Mouse (Mus musculus) CH12.LX (cell line): Measurements from ENCODE around the gene Hdac11. TPM values are rescaled to one million over a fixed set of nuclear protein-coding genes. Genes with fewer than 3 reads are reported as not detected.
A peak's percentile ranks its signal among the peaks of the same experiment; 100 is the strongest.

Experiments used
- DNase-seq: peaks from one replicate; pipeline ENCODE4 v3.0.0-alpha.2; 2013; ENCODE audit errors: extremely low read depth
- H3K27ac ChIP-seq: 2 replicates; pipeline ENCODE4 v1.5.1; 2012; ENCODE audit warnings: low read depth, mild to moderate bottlenecking, control low read depth, moderate library complexity; ENCODE audit not compliant: insufficient read depth
- H3K27me3 ChIP-seq: replicated peaks from 2 replicates; pipeline ENCODE3; 2012; ENCODE audit warnings: inconsistent platforms
- H3K36me3 ChIP-seq, 2 experiments: replicated peaks in 1 of 2; 2 replicates each; pipeline versions ENCODE3 to v1.6.1; 2012; ENCODE audit warnings: inconsistent platforms in 1 of 2, low read length in 1 of 2, mild to moderate bottlenecking in 1 of 2, mixed read lengths in 1 of 2, moderate library complexity in 1 of 2; ENCODE audit not compliant: control insufficient read depth in 1 of 2, insufficient read depth in 1 of 2
- H3K4me1 ChIP-seq, 2 experiments: 2 replicates each; pipeline ENCODE4 v1.6.1; 2012; ENCODE audit warnings: inconsistent platforms in 1 of 2, moderate library complexity in 1 of 2; ENCODE audit not compliant: insufficient read depth in 2 of 2, control insufficient read depth in 1 of 2
- H3K4me2 ChIP-seq: 2 replicates; pipeline ENCODE4 v1.6.1; 2012; ENCODE audit warnings: low read depth, mild to moderate bottlenecking, control low read depth; ENCODE audit not compliant: poor library complexity, insufficient read depth, severe bottlenecking
- H3K4me3 ChIP-seq, 3 experiments: fragments of 150-350 bp in 1 of 3; sonication (generic) in 1 of 3; replicated peaks in 1 of 3; 2 replicates each; pipeline versions ENCODE3 to v1.5.1; 2011 to 2012; ENCODE audit warnings: low read depth in 2 of 3, low read length in 2 of 3, mild to moderate bottlenecking in 2 of 3, moderate library complexity in 2 of 3, control low read depth in 1 of 3, improper control_type of control experiment in 1 of 3, inconsistent platforms in 1 of 3, mixed read lengths in 1 of 3; ENCODE audit not compliant: poor library complexity in 1 of 3
- H3K79me2 ChIP-seq: replicated peaks from 2 replicates; pipeline ENCODE4 v1.6.1; 2012; ENCODE audit warnings: mild to moderate bottlenecking, moderate library complexity; ENCODE audit not compliant: control insufficient read depth, poor library complexity, insufficient read depth, severe bottlenecking; ENCODE audit errors: extremely low read depth
- H3K9ac ChIP-seq: 2 replicates; pipeline ENCODE4 v1.6.1; 2012; ENCODE audit warnings: low read depth, mild to moderate bottlenecking, control low read depth, moderate library complexity; ENCODE audit not compliant: insufficient read depth
- H3K9me3 ChIP-seq: replicated peaks from 2 replicates; pipeline ENCODE3; 2012; ENCODE audit warnings: low read length, inconsistent platforms, mixed read lengths
- BHLHE40 ChIP-seq: IDR thresholded peaks from 2 replicates; pipeline ENCODE4 v1.6.1; 2011; ENCODE audit warnings: mild to moderate bottlenecking, low read depth, low read length, improper control_type of control experiment
- CHD1 ChIP-seq: IDR thresholded peaks from 2 replicates; pipeline ENCODE4 v1.6.1; 2012; ENCODE audit warnings: low read depth, low read length, improper control_type of control experiment, inconsistent platforms
- E2F4 ChIP-seq: IDR thresholded peaks from 2 replicates; pipeline ENCODE4 v1.6.1; 2011; ENCODE audit warnings: low read depth, low read length, improper control_type of control experiment; ENCODE audit not compliant: insufficient replicate concordance
- ETS1 ChIP-seq: conservative IDR thresholded peaks from 2 replicates; pipeline ENCODE4 v1.6.1; 2012; ENCODE audit warnings: low read depth, mild to moderate bottlenecking, inconsistent platforms, low read length, improper control_type of control experiment, moderate library complexity
- HCFC1 ChIP-seq: IDR thresholded peaks from 2 replicates; pipeline ENCODE4 v1.6.1; 2012; ENCODE audit warnings: low read depth, mild to moderate bottlenecking, inconsistent platforms, low read length, improper control_type of control experiment
- KAT2A ChIP-seq: IDR thresholded peaks from 2 replicates; pipeline ENCODE4 v1.6.1; 2012; ENCODE audit warnings: low read length, improper control_type of control experiment, inconsistent platforms; ENCODE audit not compliant: insufficient replicate concordance
- MAX ChIP-seq: IDR thresholded peaks from 2 replicates; pipeline ENCODE4 v1.6.1; 2011; ENCODE audit warnings: low read length, improper control_type of control experiment
- MAZ ChIP-seq: IDR thresholded peaks from 2 replicates; pipeline ENCODE4 v1.6.1; 2012; ENCODE audit warnings: low read depth, mild to moderate bottlenecking, inconsistent platforms, low read length, improper control_type of control experiment, moderate library complexity
- MEF2A ChIP-seq: IDR thresholded peaks from 2 replicates; pipeline ENCODE4 v1.6.1; 2014; ENCODE audit warnings: low read depth, mild to moderate bottlenecking, inconsistent platforms, low read length, improper control_type of control experiment, borderline replicate concordance
- MXI1 ChIP-seq: IDR thresholded peaks from 2 replicates; pipeline ENCODE4 v1.6.1; 2011; ENCODE audit warnings: mild to moderate bottlenecking, low read depth, low read length, improper control_type of control experiment
- NRF1 ChIP-seq: IDR thresholded peaks from 2 replicates; pipeline ENCODE4 v1.6.1; 2014; ENCODE audit warnings: low read depth, mild to moderate bottlenecking, inconsistent platforms, low read length, improper control_type of control experiment, moderate library complexity
- POLR2A ChIP-seq: IDR thresholded peaks from 2 replicates; pipeline ENCODE4 v1.6.1; 2011; ENCODE audit warnings: low read depth, mild to moderate bottlenecking, improper control_type of control experiment, low read length
- POLR2AphosphoS2 ChIP-seq: IDR thresholded peaks from 2 replicates; pipeline ENCODE4 v1.6.1; 2011; ENCODE audit warnings: low read depth, low read length, improper control_type of control experiment
- RAD21 ChIP-seq: IDR thresholded peaks from 2 replicates; pipeline ENCODE4 v1.6.1; 2011; ENCODE audit warnings: low read depth, mild to moderate bottlenecking, low read length, improper control_type of control experiment, moderate library complexity
- SIN3A ChIP-seq: IDR thresholded peaks from 2 replicates; pipeline ENCODE4 v1.6.1; 2012; ENCODE audit warnings: low read length, improper control_type of control experiment, inconsistent platforms
- TCF12 ChIP-seq: IDR thresholded peaks from 2 replicates; pipeline ENCODE4 v1.6.1; 2014; ENCODE audit warnings: low read depth, mild to moderate bottlenecking, inconsistent platforms, low read length, improper control_type of control experiment
- USF2 ChIP-seq: conservative IDR thresholded peaks from 2 replicates; pipeline ENCODE4 v1.6.1; 2011; ENCODE audit warnings: low read depth, low read length, improper control_type of control experiment
- ZC3H11A ChIP-seq: IDR thresholded peaks from 2 replicates; pipeline ENCODE4 v1.6.1; 2012; ENCODE audit warnings: low read depth, mild to moderate bottlenecking, inconsistent platforms, low read length, improper control_type of control experiment
- ZKSCAN1 ChIP-seq: IDR thresholded peaks from 2 replicates; pipeline ENCODE4 v1.6.1; 2012; ENCODE audit warnings: low read depth, inconsistent platforms, low read length, improper control_type of control experiment, borderline replicate concordance
- ZMIZ1 ChIP-seq: IDR thresholded peaks from 2 replicates; pipeline ENCODE4 v1.6.1; 2012; ENCODE audit warnings: low read depth, mild to moderate bottlenecking, inconsistent platforms, low read length, improper control_type of control experiment
- ZNF384 ChIP-seq: IDR thresholded peaks from 2 replicates; pipeline ENCODE4 v1.6.1; 2012; ENCODE audit warnings: low read depth, low read length, improper control_type of control experiment, inconsistent platforms
- dilution Hi-C: fragments of 300-500 bp; cut with MboI; formaldehyde crosslinking; loops from 2 replicates; pipeline ENCODE4 v1.14.3; 2020; ENCODE audit warnings: low sequenced_read_pairs; ENCODE audit not compliant: extremely low pct_unique_long_range_greater_than_20kb, extremely low pct_ligation_motif_present
- in situ Hi-C: fragments of 300-500 bp; cut with MboI; formaldehyde crosslinking; loops from 3 replicates; pipeline ENCODE4 v1.14.3; 2019; ENCODE audit warnings: low sequenced_read_pairs, low pct_ligation_motif_present, low pct_unique_long_range_greater_than_20kb, mixed read lengths
- polyA plus RNA-seq: library from polyadenylated mRNA; unstranded; fragments of >175 nt; gene quantifications from 2 replicates; pipeline ENCODE4 v1.2.1, GENCODE M21; 2012; ENCODE audit warnings: low read depth; ENCODE audit not compliant: insufficient read length
- total RNA-seq, 2 experiments: library from RNA; depleted of rRNA; stranded (reverse); fragments of 300-350 nt in 1 of 2; fragments of >200 nt in 1 of 2; gene quantifications; 2 replicates each; pipeline ENCODE4 v1.2.3; 2012 to 2014

The Hdac11 gene
- total RNA-seq (2012; rRNA removed) (0.55 and 2.1 TPM in 2 replicates), total RNA-seq (2014; rRNA removed) (0.22 TPM in 1 of 2 replicates, not detected in the other), polyA plus RNA-seq (0.53 and 0.57 TPM in 2 replicates)

- DNase-seq, result peak; percentile 78
- Histone ChIP-seq H3K4me2 (peak within 1 kb of the TSS; percentile 46), H3K36me3 (no peaks in the 10 kb centered on the region), H3K4me1 (peaks cover 6 to 11% of the 10 kb centered on the region in 2 experiments), H3K9ac (peak within 1 kb of the TSS; percentile 42), H3K4me3 (peak within 1 kb of the TSS; percentile 45 to 70 (median 46))
- in situ Hi-C loops, result loop anchor here (25.0 kb wide), 1 partner anchor 256 kb away; the partner anchor contains the start of gene Wnt7a
- TF ChIP-seq MAX (0 out of 2 replicates have a peak, but pooled peaks have one; percentile 11), ETS1 (no peak), POLR2A (peak; percentile 30; the same call in 1 of the 2 replicates), MAZ (peak; percentile 30; the same call in 1 of the 2 replicates), MEF2A (no peak), RAD21 (no peak), BHLHE40 (no peak), NRF1 (peak; percentile 83), KAT2A (no peak), CHD1 (no peak), ZMIZ1 (no peak; the same call in 1 of the 2 replicates), MXI1 (peak; percentile 66), ZKSCAN1 (no peak), POLR2AphosphoS2 (no peak), ZC3H11A (no peak), ZNF384 (no peak), SIN3A (no peak), TCF12 (0 out of 2 replicates have a peak, but pooled peaks have one; percentile 30), HCFC1 (no peak), USF2 (no peak), E2F4 (no peak)
- TF ChIP-seq, all 38 proteins: peak for 6
- dilution Hi-C loops, result no loop called here
- Histone ChIP-seq H3K9me3 (no peaks in the 10 kb centered on the region), H3K79me2 (no peaks in the 10 kb centered on the region), H3K27me3 (peaks cover 84% of the 10 kb centered on the region), H3K27ac (no peak within 1 kb of the TSS)
These were observed at the start of gene Hdac11 for GRCm38 (mm10) chr6:91156554-91157236. TSS of gene Hdac11 (plus strand) at chr6:91156665.
